Mouse (Mus musculus) lung, embryonic 15.5 days (tissue): Measurements from ENCODE around the gene Olfr1453. TPM values are rescaled to one million over a fixed set of nuclear protein-coding genes. Genes with fewer than 3 reads are reported as not detected.
"Not testable (repeated sequence)": the region's sequence is repeated elsewhere in the genome, so short reads cannot be mapped to it uniquely, and the experiment has no call there.

Experiments used
- ATAC-seq: fragments of 200-750 bp; cut with Nextera tagmentation; 2 replicates; pipeline ENCODE4 v1.8.0; 2017; ENCODE audit warnings: moderate number of reproducible peaks, borderline replicate concordance; ENCODE audit not compliant: low FRiP score, low TSS enrichment; ENCODE audit errors: extremely low read depth
- H3K27ac ChIP-seq: fragments of 300-500 bp; sonication (generic); 2 replicates; pipeline ENCODE4 v1.5.1; 2015; ENCODE audit warnings: moderate library complexity, mild to moderate bottlenecking, inconsistent platforms
- H3K27me3 ChIP-seq: fragments of 300-500 bp; sonication (generic); 2 replicates; pipeline ENCODE4 v1.6.1; 2015; ENCODE audit warnings: inconsistent platforms
- H3K36me3 ChIP-seq: fragments of 300-500 bp; sonication (generic); 2 replicates; pipeline ENCODE4 v1.6.1; 2015; ENCODE audit warnings: inconsistent platforms
- H3K4me1 ChIP-seq: fragments of 300-500 bp; sonication (generic); 2 replicates; pipeline ENCODE4 v1.6.1; 2015; ENCODE audit warnings: inconsistent platforms
- H3K4me2 ChIP-seq: fragments of 300-500 bp; sonication (generic); 2 replicates; pipeline ENCODE4 v1.6.1; 2015; ENCODE audit warnings: inconsistent platforms, mild to moderate bottlenecking, moderate library complexity
- H3K4me3 ChIP-seq: fragments of 300-500 bp; sonication (generic); 2 replicates; pipeline ENCODE4 v1.5.1; 2015; ENCODE audit warnings: mild to moderate bottlenecking, inconsistent platforms
- H3K9ac ChIP-seq: fragments of 300-500 bp; sonication (generic); 2 replicates; pipeline ENCODE4 v1.6.1; 2015; ENCODE audit warnings: inconsistent platforms
- H3K9me3 ChIP-seq: fragments of 300-500 bp; sonication (generic); 2 replicates; pipeline ENCODE4 v1.6.1; 2016; ENCODE audit warnings: inconsistent platforms
- WGBS: fragments of 180-500 bp; shearing (Covaris S2); methylation state at CpG from one replicate; pipeline ENCODE4 v1.1.7; 2015; 5-methylcytosine and 5-hydroxymethylcytosine counted together
- polyA plus RNA-seq: library from polyadenylated mRNA; unstranded; fragments of >200 nt; fragmentation: Nextera tagmentation; extraction: Ambion mirVana; gene quantifications from 2 replicates; pipeline ENCODE4 v1.2.1, GENCODE M21; 2015

The Olfr1453 gene
- polyA plus RNA-seq: not detected in 2 replicates

- no peaks in the 10 kb centered on the region for H3K27me3 ChIP-seq
- no peak within 1 kb of the TSS for H3K27ac ChIP-seq
- no peak within 1 kb of the TSS for H3K4me2 ChIP-seq
- H3K4me3 ChIP-seq: no peak within 1 kb of the TSS
- 43% methylated on average over 1 of the region's 1 CpGs for whole genome bisulfite sequencing
- no peaks in the 10 kb centered on the region for H3K9me3 ChIP-seq
- H3K9ac ChIP-seq: no peak within 1 kb of the TSS
- no peaks in the 10 kb centered on the region for H3K36me3 ChIP-seq
- ATAC-seq: no peak
- no peaks in the 10 kb centered on the region for H3K4me1 ChIP-seq
Observed at GRCm38 (mm10) chr19:13028227-13028626, at the start of gene Olfr1453. TSS of gene Olfr1453 (minus strand) at chr19:13028327.

DNA sequence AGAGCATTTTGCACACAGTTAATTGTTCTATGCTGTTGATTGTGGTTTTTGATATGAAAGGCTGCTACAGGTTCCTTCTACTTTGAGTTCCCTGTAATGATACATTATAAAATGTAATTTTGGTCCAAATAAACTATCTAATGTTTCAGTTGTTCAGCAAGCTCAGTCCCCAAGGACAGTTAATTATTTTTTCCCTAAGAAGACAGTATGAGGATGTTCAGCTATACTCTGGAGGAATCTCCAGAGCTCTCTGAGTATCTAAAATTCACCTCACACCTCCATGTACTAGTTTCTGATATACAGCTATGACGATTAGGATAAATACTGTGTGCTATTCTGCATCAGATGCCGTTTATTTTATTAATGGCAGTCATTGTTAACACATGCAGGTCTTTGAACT is 32.2 kb upstream of the Olfr1453 start, which contains the start of gene Olfr1454:
TSS of gene Olfr1454 (plus strand) at position 301 of the 400 bp plus-strand sequence.
- no peak within 1 kb of the TSS for H3K27ac ChIP-seq

DNA sequence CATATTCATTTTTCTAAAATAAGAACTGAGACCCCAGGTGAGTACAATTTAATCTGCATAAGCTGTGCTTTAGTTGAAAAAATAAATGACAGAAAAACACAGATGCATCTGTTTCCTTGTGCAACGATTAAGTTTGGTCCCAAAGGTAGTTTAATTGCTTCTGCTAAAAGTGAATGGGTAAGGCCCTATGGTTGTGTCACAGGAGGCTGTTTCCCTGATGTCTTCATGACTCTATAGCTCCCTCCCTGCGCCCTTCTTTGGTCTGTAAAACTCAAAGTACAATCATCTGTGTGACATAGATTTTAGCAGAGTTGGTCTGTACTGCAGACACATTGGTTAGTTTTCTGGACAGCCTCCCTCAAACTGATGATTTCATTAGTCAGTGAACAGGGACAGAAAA is 33.4 kb downstream of the Olfr1453 start, which contains the start of gene Olfr1451:
TSS of gene Olfr1451 (plus strand) at position 301 of the 400 bp plus-strand sequence.
- Histone ChIP-seq H3K36me3 (no peaks in the 10 kb centered on the region), H3K9ac (no peak within 1 kb of the TSS), H3K4me3 (no peak within 1 kb of the TSS), H3K9me3 (no peaks in the 10 kb centered on the region), H3K4me1 (no peaks in the 10 kb centered on the region), H3K27ac (no peak within 1 kb of the TSS), H3K27me3 (no peaks in the 10 kb centered on the region), H3K4me2 (no peak within 1 kb of the TSS)
- no peak for ATAC-seq
- 59% methylated on average over 2 of the region's 2 CpGs for WGBS

More for the DNA sequence above, 32.2 kb upstream of the Olfr1453 start, which contains the start of gene Olfr1454:
- Histone ChIP-seq H3K4me3 (no peak within 1 kb of the TSS), H3K4me2 (no peak within 1 kb of the TSS), H3K4me1 (no peaks in the 10 kb centered on the region), H3K9me3 (no peaks in the 10 kb centered on the region; the same call in 1 of the 2 replicates), H3K36me3 (no peaks in the 10 kb centered on the region), H3K27me3 (no peaks in the 10 kb centered on the region), H3K9ac (no peak within 1 kb of the TSS)
- no peak for ATAC-seq
- WGBS: 63% methylated on average over 2 of the region's 2 CpGs

- not testable (repeated sequence) for ATAC-seq, H3K9me3 ChIP-seq, H3K4me3 ChIP-seq, H3K27ac ChIP-seq, H3K27me3 ChIP-seq, H3K4me1 ChIP-seq, H3K36me3 ChIP-seq, H3K9ac ChIP-seq, H3K4me2 ChIP-seq
- 90% methylated on average over 4 of the region's 4 CpGs for WGBS
Observed at GRCm38 (mm10) chr19:12992316-12992715, 35.8 kb downstream of the Olfr1453 start.

Other genes starting within 250 kb of the Olfr1453 start
- gene Zfp91, start 232.2 kb downstream of the Olfr1453 start, polyA plus RNA-seq: 14.1 and 14.7 TPM in 2 replicates
- 1.7 and 2.5 TPM in 2 replicates for gene Lpxn, start 232.1 kb downstream of the Olfr1453 start, polyA plus RNA-seq
- gene Gm5244, start 181.6 kb downstream of the Olfr1453 start, polyA plus RNA-seq: not detected in 2 replicates
- not detected in 2 replicates for gene Olfr1444, start 171.0 kb downstream of the Olfr1453 start, polyA plus RNA-seq
- gene Olfr1445, start 144.5 kb downstream of the Olfr1453 start, polyA plus RNA-seq: not detected in 2 replicates
- gene Olfr1446, start 134.8 kb downstream of the Olfr1453 start, polyA plus RNA-seq: not detected in 2 replicates
- not detected in 2 replicates for gene Olfr1447, start 124.6 kb downstream of the Olfr1453 start, polyA plus RNA-seq
- gene Olfr1448, start 103.9 kb downstream of the Olfr1453 start, polyA plus RNA-seq: not detected in 2 replicates
- not detected in 2 replicates for gene Olfr1449, start 97.5 kb downstream of the Olfr1453 start, polyA plus RNA-seq
- not detected in 2 replicates for gene Olfr1450, start 78.1 kb downstream of the Olfr1453 start, polyA plus RNA-seq
- not detected in 2 replicates for gene Olfr1451, start 33.3 kb downstream of the Olfr1453 start, polyA plus RNA-seq
- gene Olfr1454, start 32.3 kb upstream of the Olfr1453 start, polyA plus RNA-seq: not detected in 2 replicates
- gene Olfr1457, start 69.6 kb upstream of the Olfr1453 start, polyA plus RNA-seq: not detected in 2 replicates
- gene Olfr1458, start 78.4 kb upstream of the Olfr1453 start, polyA plus RNA-seq: not detected in 2 replicates
- not detected in 2 replicates for gene Olfr1459, start 121.2 kb upstream of the Olfr1453 start, polyA plus RNA-seq
- not detected in 2 replicates for gene Olfr1461, start 134.7 kb upstream of the Olfr1453 start, polyA plus RNA-seq
- not detected in 2 replicates for gene Olfr1462, start 157.4 kb upstream of the Olfr1453 start, polyA plus RNA-seq
- gene Olfr1463, start 203.0 kb upstream of the Olfr1453 start, polyA plus RNA-seq: not detected in 2 replicates